Mouse (Mus musculus) ovary, adult 2 months (tissue): ENCODE results near the gene Klri1. TPM values are rescaled to one million over a fixed set of nuclear protein-coding genes. Genes with fewer than 3 reads are reported as not detected.

Source experiments
- polyA plus RNA-seq: library from polyadenylated mRNA; depleted of rRNA; stranded (reverse); fragments of >200 nt; gene quantifications from 2 replicates; pipeline ENCODE4 v1.2.3, GENCODE M21; 2012; rRNA removed

Klri1 gene
- not detected in 2 replicates for polyA plus RNA-seq

GRCm38 (mm10) chr6:129717032-129717431 is at the start of gene Klri1:
Gene Klri1 (minus strand): TSS chr6:129717132.

GRCm38 (mm10) chr6:129740069-129740721 is 23.3 kb upstream of the Klri1 start, which contains the start of gene Klri2:
Gene Klri2 (minus strand): TSS chr6:129740484.

DNA sequence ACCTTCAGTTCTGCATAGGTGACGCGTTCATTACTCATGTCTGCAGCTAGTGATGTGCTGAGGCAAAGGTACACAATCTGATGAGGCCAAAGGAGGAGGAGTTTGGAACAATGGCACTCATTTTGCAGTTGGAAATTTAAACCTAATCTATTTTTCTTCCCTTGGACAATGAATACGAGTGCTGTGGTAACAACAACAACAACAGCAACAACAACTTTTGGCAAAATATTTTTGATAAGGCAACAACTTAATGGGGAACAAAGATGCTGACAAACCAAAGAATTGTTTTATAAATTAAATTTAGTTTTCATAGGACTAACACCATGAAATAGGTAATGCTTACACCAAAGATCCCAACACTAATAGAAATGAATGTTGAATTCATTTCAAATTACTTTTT is 38.1 kb downstream of the Klri1 start, which contains the start of gene Klrc1:
Gene Klrc1, minus strand, starts transcription at position 101 of the 400 bp plus-strand sequence.

GRCm38 (mm10) chr6:129660589-129660988 is 56.3 kb downstream of the Klri1 start, which contains the start of gene Klrc2:
Gene Klrc2 (minus strand): TSS chr6:129660689.

Other genes starting within 250 kb of the Klri1 start
- 0.03 and 0.25 TPM in 2 replicates for gene Olr1, start 210.0 kb downstream of the Klri1 start, polyA plus RNA-seq
- gene Tmem52b, start 204.6 kb downstream of the Klri1 start, polyA plus RNA-seq = not detected in 2 replicates
- gene Gabarapl1, start 184.0 kb downstream of the Klri1 start, polyA plus RNA-seq = 88.1 and 93.4 TPM in 2 replicates
- 0.08 and 0.22 TPM in 2 replicates for gene Klre1, start 139.2 kb downstream of the Klri1 start, polyA plus RNA-seq
- not detected in 2 replicates for gene Klrd1, start 125.3 kb downstream of the Klri1 start, polyA plus RNA-seq
- 0.06 TPM in 2 replicates for gene Klrk1, start 93.3 kb downstream of the Klri1 start, polyA plus RNA-seq
- not detected in 2 replicates for gene Klrc3, start 73.8 kb downstream of the Klri1 start, polyA plus RNA-seq
- gene Klrc2, start 56.4 kb downstream of the Klri1 start, polyA plus RNA-seq = not detected in 2 replicates
- gene Klrc1, start 38.2 kb downstream of the Klri1 start, polyA plus RNA-seq = 0.24 TPM in 1 of 2 replicates, not detected in the other
- gene Klri2, start 23.4 kb upstream of the Klri1 start, polyA plus RNA-seq = not detected in 2 replicates
- not detected in 2 replicates for gene Gm156, start 67.1 kb upstream of the Klri1 start, polyA plus RNA-seq
- gene Gm17631, start 145.5 kb upstream of the Klri1 start, polyA plus RNA-seq = not detected in 2 replicates
- gene Klra17, start 159.5 kb upstream of the Klri1 start, polyA plus RNA-seq = 0.12 TPM in 1 of 2 replicates, not detected in the other
- not detected in 2 replicates for gene Klra5, start 200.5 kb upstream of the Klri1 start, polyA plus RNA-seq